Mouse (Mus musculus): ENCODE data around the gene Asgr1. TPM values are rescaled to one million over a fixed set of nuclear protein-coding genes. Genes with fewer than 3 reads are reported as not detected.

Gene Asgr1
- total and polyA plus RNA-seq, 3 experiments = 0.31 TPM; not detected in 2

- Histone ChIP-seq H3K4me3 (ENCODE audit: control insufficient read depth in 1 of 2, insufficient read depth in 1 of 2, low read depth in 2 of 2, low read length in 2 of 2) (no peak overlapping the region), H3K4me1 (ENCODE audit: control insufficient read depth in 1 of 2, insufficient read depth in 2 of 2, low read length in 2 of 2) (peaks cover 5 to 14% of the 10 kb centered on the region in 2 experiments), H3K9ac (ENCODE audit: control insufficient read depth, low read depth, low read length, poor library complexity, severe bottlenecking) (no peak overlapping the region), H3K36me3 (ENCODE audit: control insufficient read depth in 1 of 2, insufficient read depth in 2 of 2, low read length in 2 of 2) (peaks cover 0 to 10% of the 10 kb centered on the region in 2 experiments; a peak in 2 of 4 replicates), H3K9me3 (replicated peaks; ENCODE audit: insufficient read depth, low read length) (no peaks in the 10 kb centered on the region), H3K79me2 (ENCODE audit: control insufficient read depth, insufficient read depth, low read length, poor library complexity) (no peaks in the 10 kb centered on the region), H3K27ac (ENCODE audit: control insufficient read depth, low read depth, low read length) (no peak overlapping the region), H3K27me3 (ENCODE audit: control insufficient read depth in 1 of 2, insufficient read depth in 2 of 2, low read length in 2 of 2) (no peaks in the 10 kb centered on the region; a peak in 1 of 4 replicates)
- DNase-seq (ENCODE audit: low read depth, low spot score) = peak; percentile 29
- TF ChIP-seq MXI1 (IDR thresholded peaks at IDR 0.05; ENCODE audit: low read depth, low read length) = no peak
- no peak for TF ChIP-seq NRF1 (IDR thresholded peaks at IDR 0.05; ENCODE audit: insufficient read depth, low read depth, low read length, poor library complexity, severe bottlenecking)
- no peak for TF ChIP-seq TAL1 (IDR thresholded peaks at IDR 0.05; ENCODE audit: low read length)
- TF ChIP-seq POLR2A (IDR thresholded peaks at IDR 0.05; ENCODE audit: control insufficient read depth in 1 of 2, insufficient read depth in 1 of 2, low read depth in 1 of 2, low read length in 2 of 2, poor library complexity in 1 of 2) = no peak
- TF ChIP-seq MAX (IDR thresholded peaks at IDR 0.05; ENCODE audit: low read length) = no peak
- no peak for TF ChIP-seq ELF1 (IDR thresholded peaks at IDR 0.05; ENCODE audit: low read depth, low read length)
- TF ChIP-seq HCFC1 (IDR thresholded peaks at IDR 0.05; ENCODE audit: low read depth, low read length) = no peak
- TF ChIP-seq CHD2 (IDR thresholded peaks at IDR 0.05; ENCODE audit: low read length) = no peak
- no peak for TF ChIP-seq MEF2A (IDR thresholded peaks at IDR 0.05; ENCODE audit: extremely low read depth, insufficient replicate concordance, low read depth, low read length, poor library complexity, severe bottlenecking)
- no peak for TF ChIP-seq MYC (IDR thresholded peaks at IDR 0.05; ENCODE audit: low read depth, low read length)
- TF ChIP-seq SIN3A (IDR thresholded peaks at IDR 0.05; ENCODE audit: low read length) = no peak
- no peak for TF ChIP-seq ZNF384 (IDR thresholded peaks at IDR 0.05; ENCODE audit: low read depth, low read length)
- no peak for TF ChIP-seq USF2 (IDR thresholded peaks at IDR 0.05; ENCODE audit: borderline replicate concordance in 1 of 2, insufficient read depth in 1 of 2, low read depth in 1 of 2, low read length in 2 of 2)
- no peak for TF ChIP-seq JUND (IDR thresholded peaks at IDR 0.05; ENCODE audit: low read depth, low read length)
- no peak for TF ChIP-seq NELFE (IDR thresholded peaks at IDR 0.05; ENCODE audit: low read depth, low read length)
- no peak for TF ChIP-seq RAD21 (IDR thresholded peaks at IDR 0.05; ENCODE audit: low read depth, low read length)
Measured at GRCm38 (mm10) chr11:70079928-70080327, 26.0 kb downstream of the Asgr1 start.

GRCm38 (mm10) chr11:70080803-70081590 is 27.1 kb downstream of the Asgr1 start:
- Histone ChIP-seq H3K79me2 (ENCODE audit: control insufficient read depth, insufficient read depth, low read length, poor library complexity) (no peaks in the 10 kb centered on the region), H3K9me3 (replicated peaks; ENCODE audit: insufficient read depth, low read length) (no peaks in the 10 kb centered on the region), H3K27me3 (ENCODE audit: control insufficient read depth in 1 of 2, insufficient read depth in 2 of 2, low read length in 2 of 2) (no peaks in the 10 kb centered on the region; a peak in 1 of 4 replicates), H3K4me1 (ENCODE audit: control insufficient read depth in 1 of 2, insufficient read depth in 2 of 2, low read length in 2 of 2) (peaks cover 0 to 4% of the 10 kb centered on the region in 2 experiments; a peak in 2 of 4 replicates), H3K4me3 (ENCODE audit: control insufficient read depth in 1 of 2, insufficient read depth in 1 of 2, low read depth in 2 of 2, low read length in 2 of 2) (no peak overlapping the region), H3K36me3 (ENCODE audit: control insufficient read depth in 1 of 2, insufficient read depth in 2 of 2, low read length in 2 of 2) (no peaks in the 10 kb centered on the region), H3K9ac (ENCODE audit: control insufficient read depth, low read depth, low read length, poor library complexity, severe bottlenecking) (no peak overlapping the region), H3K27ac (ENCODE audit: control insufficient read depth, low read depth, low read length) (no peak overlapping the region)
- no peak for DNase-seq (ENCODE audit: low read depth, low spot score)
- TF ChIP-seq MAX (IDR thresholded peaks at IDR 0.05; ENCODE audit: low read length) = no peak
- no peak for TF ChIP-seq NELFE (IDR thresholded peaks at IDR 0.05; ENCODE audit: low read depth, low read length)
- no peak for TF ChIP-seq CHD1 (IDR thresholded peaks at IDR 0.05; ENCODE audit: low read depth, low read length)
- TF ChIP-seq ETS1 (IDR thresholded peaks at IDR 0.05; ENCODE audit: low read depth, low read length) = no peak
